Mouse (Mus musculus) brain, embryonic 14.5 days (tissue): ENCODE measurements around the gene Lsp1. TPM values are rescaled to one million over a fixed set of nuclear protein-coding genes. Genes with fewer than 3 reads are reported as not detected.

Source experiments
- DNase-seq: peaks from one replicate; pipeline ENCODE4 v3.0.0-alpha.2; 2011; ENCODE audit warnings: low read depth
- CTCF ChIP-seq: fragments of 200-500 bp; IDR thresholded peaks from 2 replicates; pipeline ENCODE4 v1.5.1; 2012; ENCODE audit warnings: inconsistent platforms, mild to moderate bottlenecking, moderate library complexity, borderline replicate concordance; ENCODE audit not compliant: insufficient read depth, insufficient read length; ENCODE audit errors: extremely low read depth
- POLR2A ChIP-seq: fragments of 200-500 bp; IDR thresholded peaks from 2 replicates; pipeline ENCODE4 v1.6.1; 2012; ENCODE audit warnings: mild to moderate bottlenecking, inconsistent platforms, borderline replicate concordance; ENCODE audit not compliant: poor library complexity, insufficient read depth, insufficient read length, severe bottlenecking; ENCODE audit errors: extremely low read depth
- polyA plus RNA-seq: library from polyadenylated mRNA; depleted of rRNA; stranded (reverse); fragments of >200 nt; gene quantifications from 2 replicates; pipeline ENCODE4 v1.2.3, GENCODE M21; 2012

Lsp1 gene
- polyA plus RNA-seq, 1 experiment: 7.6 TPM

GRCm38 (mm10) chr7:142462594-142463078, 2.0 kb downstream of the Lsp1 start:
- DNase-seq: no peak
- TF ChIP-seq POLR2A: no peak

DNA sequence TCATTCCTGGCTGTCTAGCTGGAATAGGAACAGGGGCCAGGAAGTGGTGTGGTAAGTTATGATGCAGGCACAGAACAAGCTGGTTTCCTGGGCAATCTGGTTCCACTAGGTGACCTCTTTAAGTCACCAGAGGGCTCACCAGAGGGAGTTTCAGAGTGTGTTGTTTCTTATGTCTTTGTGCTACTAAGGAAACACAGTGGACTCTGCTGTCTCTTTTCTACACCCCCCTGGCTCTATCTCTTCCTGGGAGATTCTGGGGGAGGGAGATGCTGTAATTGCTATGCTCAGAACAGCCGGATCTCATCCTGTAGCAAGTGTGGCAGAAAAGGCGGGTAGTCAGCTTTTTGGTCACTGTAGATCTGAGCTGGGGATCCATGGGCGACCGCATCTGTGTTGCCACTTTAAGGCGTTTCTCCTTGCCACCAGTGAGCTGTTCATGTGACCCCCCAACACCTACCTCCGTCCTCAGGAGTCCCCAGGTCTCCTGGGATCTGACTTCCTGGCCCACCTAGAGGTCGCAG, 9.6 kb downstream of the Lsp1 start:
- no peak for TF ChIP-seq CTCF
- TF ChIP-seq POLR2A: no peak
- DNase-seq: no peak

DNA sequence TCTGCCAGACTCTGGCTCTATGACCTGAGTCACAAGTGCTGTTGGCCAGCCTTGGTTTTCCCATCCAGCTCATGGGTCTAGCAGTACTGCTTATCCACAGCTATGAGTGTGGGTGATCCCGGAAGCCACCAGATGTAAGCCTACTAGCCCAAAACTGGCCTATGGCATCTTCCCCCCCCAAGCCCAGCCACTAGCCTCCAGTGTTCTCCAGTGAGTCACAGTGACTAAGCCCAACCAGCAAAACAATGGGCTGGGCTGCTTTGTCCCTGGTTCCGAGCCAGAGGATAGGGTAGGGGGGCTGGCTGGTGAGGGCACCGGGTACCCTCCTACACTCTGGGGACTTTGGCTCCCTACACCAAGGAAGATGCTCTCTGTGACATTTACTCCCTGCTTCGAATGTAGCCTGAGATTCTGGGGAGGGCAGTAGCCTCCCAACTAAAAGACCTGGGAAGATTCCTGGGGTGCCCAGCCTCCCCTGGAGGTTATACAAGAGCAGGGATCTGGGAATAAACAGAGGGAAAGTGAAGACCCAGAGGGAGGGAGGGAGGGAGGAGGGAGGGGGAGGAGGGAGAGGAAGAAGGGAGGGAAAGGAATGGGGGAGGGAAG, 10.3 kb downstream of the Lsp1 start:
- no peak for TF ChIP-seq POLR2A
- DNase-seq: peak; percentile 61

DNA sequence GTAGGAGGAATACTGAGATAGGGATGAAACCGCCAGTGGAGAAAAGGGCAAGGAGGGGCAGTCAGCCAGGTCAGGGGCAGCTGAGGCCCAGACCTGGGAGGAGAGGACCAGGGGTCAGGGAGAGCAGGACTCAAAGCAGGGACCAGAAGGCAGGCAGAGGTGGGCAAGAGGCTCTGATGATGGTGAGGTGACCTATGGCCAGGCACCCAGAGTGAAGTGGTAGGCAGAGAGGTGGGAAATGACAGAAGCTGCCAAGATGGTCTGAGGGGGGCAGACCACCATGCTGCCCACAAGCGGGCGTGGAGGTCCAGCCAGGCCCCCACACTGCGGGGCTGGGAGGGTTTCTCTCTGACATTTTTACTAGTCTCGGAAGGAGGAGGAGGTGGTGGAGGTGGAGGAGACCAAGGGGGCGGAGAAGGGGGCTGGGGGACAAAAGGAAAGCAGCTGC, 10.8 kb downstream of the Lsp1 start:
- DNase-seq: no peak
- TF ChIP-seq CTCF: no peak
- TF ChIP-seq POLR2A: no peak

DNA sequence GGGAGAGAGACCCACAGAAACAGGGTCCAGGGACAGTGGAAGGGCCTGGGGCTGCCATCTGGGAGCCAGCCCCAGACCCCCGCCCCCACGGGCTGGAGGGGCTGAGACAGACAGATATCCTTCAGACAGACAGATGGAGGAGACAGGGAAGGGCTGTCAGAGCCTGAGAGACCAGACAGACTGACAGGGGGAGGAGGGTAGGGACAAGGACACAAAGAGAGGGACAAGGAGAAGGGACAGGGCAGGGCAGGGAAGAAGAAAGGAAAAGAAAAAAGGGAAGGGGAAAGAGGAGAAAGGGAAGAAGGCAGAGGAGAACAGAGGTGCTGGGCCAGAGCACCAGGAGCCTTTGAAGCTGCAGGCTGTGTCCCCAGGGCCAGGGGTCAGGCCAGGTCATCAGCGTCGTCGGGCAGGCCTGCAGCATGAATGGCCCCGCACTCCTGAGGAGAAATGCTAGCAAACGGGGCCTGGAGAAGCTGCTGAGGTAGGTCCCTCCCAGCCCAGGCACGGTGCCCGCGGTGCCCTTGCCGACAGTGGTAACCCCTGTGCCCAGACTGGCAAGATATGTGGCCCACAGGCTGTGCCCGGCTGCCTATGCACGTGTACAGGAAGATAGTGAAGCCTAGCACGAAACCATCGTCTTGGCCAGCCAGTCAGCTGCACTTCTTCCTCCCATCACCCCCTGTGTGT, 11.4 kb downstream of the Lsp1 start:
- DNase-seq: no peak
- TF ChIP-seq CTCF (no peak), POLR2A (no peak)

DNA sequence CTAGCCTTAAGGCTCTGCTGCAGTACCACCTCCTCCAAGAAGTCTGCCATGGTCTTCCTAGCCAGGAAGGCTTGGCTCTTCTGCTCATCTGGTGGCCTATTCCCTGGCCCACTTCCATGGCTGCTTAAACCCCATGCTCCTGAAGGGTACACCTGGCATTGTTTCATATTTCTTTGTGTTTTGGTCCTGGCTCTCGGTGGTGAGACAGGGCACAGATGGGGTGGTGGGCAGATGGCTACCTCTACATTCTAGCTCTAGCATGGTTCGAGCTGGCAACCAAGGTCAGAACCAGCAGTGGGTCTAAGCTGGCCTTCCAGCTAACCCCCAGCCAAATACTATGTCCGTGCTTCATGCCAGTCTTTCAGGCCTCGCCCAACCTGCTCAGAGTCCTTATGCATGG, 12.3 kb downstream of the Lsp1 start:
- no peak for DNase-seq

GRCm38 (mm10) chr7:142473476-142473875, 12.9 kb downstream of the Lsp1 start:
- DNase-seq: no peak
- no peak for TF ChIP-seq POLR2A
- TF ChIP-seq CTCF: no peak

More for the DNA sequence above, 12.3 kb downstream of the Lsp1 start:
- no peak for TF ChIP-seq POLR2A

DNA sequence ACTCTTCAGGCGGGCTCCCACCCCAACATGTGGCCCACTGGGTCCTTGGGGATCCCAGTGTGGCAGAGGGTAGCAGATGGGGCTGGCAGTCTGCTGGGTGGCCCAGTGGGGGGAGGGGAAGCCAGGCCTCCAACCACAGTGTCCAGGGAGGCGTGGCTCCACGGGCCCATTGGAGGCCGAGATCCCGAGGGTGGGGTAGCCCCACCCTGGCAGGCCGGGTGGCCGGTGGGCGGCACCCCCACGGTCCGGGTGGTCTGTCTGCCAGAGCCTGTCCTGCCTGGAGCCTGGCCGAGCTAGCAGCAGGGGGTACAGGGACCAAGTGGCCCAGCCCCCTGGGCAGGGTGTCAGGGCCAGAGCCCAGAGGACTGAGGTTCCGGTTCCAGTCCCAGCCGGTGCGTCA, 14.2 kb downstream of the Lsp1 start:
- TF ChIP-seq CTCF (no peak), POLR2A (no peak)

GRCm38 (mm10) chr7:142475641-142476040, 15.0 kb downstream of the Lsp1 start:
- TF ChIP-seq POLR2A (no peak), CTCF (no peak)
- DNase-seq: no peak

More for the DNA sequence above, 14.2 kb downstream of the Lsp1 start:
- DNase-seq: no peak

GRCm38 (mm10) chr7:142476271-142476670, 15.7 kb downstream of the Lsp1 start:
- no peak for TF ChIP-seq POLR2A
- no peak for TF ChIP-seq CTCF
- no peak for DNase-seq

DNA sequence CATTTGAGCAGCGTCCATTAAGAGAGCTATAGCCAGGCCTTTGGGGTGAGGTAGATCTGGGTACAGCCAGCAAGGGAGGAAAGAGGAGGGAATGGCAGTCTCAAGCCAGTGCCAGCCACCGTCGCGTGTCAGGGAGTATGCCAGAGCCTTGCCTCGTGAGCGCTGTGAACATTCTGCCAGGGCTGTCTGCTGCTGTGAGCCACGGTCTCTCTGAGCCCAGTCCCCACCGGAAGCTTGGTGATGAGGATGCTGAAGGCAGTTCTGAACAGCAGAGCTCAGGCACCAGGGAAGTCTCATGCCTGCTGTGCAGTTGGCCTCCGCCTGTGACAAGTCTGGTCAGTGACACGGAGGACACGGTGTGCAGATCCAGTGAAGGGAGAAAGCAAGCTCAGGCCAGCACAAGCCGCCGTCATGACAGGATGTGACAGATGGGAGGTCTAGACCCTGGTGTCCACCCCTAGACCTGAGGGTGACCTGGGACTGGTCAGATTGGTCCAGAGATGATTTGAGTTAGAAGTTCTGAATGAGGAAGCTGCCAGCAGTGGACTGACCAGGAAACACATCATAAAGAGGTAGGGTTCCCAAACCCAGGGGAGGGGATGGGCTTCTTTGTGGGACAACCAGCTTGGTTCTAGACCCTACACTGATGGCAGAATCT, 16.3 kb downstream of the Lsp1 start:
- no peak for TF ChIP-seq CTCF
- TF ChIP-seq POLR2A: no peak
- no peak for DNase-seq

DNA sequence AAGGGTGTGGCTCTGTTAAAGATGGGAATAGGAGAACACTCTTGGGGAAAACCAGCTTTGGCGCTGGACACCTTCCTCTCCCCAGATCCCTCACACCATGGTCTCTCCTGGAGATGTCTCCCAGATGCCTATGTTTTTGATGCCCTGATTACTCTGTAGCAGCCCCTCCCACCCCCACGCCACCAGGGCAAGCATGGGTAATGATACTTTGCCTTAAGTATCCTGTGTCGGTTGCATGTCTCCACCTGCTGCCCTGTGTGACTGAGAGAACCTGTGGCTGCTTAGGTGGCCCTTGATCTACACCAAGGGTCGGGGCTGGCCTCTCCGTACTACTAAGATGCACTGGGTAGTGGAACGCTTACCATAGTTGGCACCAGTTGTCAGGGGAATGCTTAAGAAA, 17.4 kb downstream of the Lsp1 start:
- DNase-seq: no peak
- TF ChIP-seq POLR2A (no peak), CTCF (no peak)

- no peak for TF ChIP-seq CTCF
- no peak for TF ChIP-seq POLR2A
- no peak for DNase-seq
These were observed 18.0 kb downstream of the Lsp1 start for GRCm38 (mm10) chr7:142478574-142478973.

- no peak for DNase-seq
- TF ChIP-seq CTCF (no peak), POLR2A (no peak)
These were observed 18.7 kb downstream of the Lsp1 start for GRCm38 (mm10) chr7:142479307-142479706.
